Mouse (Mus musculus): ENCODE measurements around the gene 4931406C07Rik.

- TF ChIP-seq POLR2A (IDR thresholded peaks at IDR 0.05; ENCODE audit: low read depth, low read length) (no peak), CTCF (IDR thresholded peaks at IDR 0.05; ENCODE audit: extremely low read depth, insufficient read length, insufficient replicate concordance, low read depth, low read length) (no peak)
Observed at GRCm38 (mm10) chr9:15307257-15307656, 1.0 kb upstream of the 4931406C07Rik start.
